Mouse (Mus musculus) MEL-GATA-1-ER (cell line): ENCODE data around the gene Nap1l4.

ENCODE experiments used
- DNase-seq: peaks from one replicate; pipeline ENCODE4 v3.0.0-alpha.2; 2012; ENCODE audit warnings: low read depth; ENCODE audit errors: extremely low read depth

The Nap1l4 gene

DNA sequence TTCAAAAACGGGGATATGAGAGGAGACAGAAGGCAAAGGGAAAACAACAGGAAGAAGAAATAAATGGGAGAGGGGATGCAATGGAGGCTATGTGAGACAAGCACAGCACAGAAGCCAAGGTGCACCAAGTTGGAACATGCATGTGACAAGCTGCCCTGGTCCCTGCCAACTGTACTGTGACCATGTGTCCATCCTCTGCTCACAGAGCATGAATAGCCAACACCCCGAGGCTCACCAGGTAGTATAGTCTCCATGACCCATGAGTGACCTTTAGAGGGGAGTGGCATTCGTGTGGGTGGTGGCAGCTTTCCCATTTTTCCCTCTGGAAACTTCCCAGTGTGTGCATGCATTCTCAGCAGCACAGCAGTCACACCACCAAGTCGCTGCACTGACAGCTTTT, 29.6 kb downstream of the Nap1l4 start:
- no peak for DNase-seq

DNA sequence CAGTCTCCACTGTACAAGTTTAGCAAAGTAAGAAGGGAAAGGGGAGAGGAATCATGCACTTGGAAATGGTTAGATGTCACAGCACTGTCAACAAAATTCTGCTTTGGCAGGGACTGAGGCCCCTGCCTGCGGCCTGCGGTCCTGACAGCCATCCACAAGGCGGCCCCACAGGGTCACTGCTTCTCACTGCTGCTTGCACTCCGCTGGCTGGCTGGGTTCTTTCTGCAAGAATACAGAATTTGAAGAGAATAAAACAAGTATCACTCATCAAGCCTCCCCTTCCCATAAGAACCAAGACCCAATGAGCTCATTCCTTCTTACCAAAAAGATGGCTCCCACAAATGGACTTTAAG, 34.5 kb downstream of the Nap1l4 start:
- no peak for DNase-seq

DNA sequence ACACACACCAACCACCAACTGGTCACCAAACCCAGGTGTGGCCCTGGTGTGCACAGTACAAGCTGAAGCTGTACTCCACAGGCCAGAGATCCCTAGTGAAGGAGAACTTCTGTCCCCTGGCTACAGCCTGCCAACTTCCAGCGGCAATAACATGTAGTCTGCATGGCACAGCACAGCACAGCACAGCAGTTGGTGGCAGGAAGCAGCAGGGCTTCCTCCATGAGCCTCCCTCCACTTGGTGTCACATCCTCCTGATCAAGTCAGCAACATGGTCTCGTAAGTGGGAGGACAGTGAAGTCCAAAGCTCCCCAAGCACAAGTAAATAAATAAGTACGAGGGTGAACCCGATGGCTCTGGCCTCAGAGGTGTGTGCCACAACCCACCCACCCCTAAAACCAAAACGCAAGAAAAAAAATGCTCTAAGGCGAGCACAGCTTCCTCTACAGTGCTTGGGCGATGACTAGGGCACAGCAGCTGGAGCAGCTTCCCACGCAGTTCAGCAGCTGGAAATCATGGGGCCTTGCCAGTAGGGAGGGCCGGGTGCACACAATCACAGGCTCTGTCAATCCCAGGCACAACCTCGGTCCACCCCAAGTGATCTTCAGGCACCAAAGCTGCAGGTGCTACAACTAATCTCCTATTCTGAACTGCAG, 35.0 kb downstream of the Nap1l4 start:
- no peak for DNase-seq

DNA sequence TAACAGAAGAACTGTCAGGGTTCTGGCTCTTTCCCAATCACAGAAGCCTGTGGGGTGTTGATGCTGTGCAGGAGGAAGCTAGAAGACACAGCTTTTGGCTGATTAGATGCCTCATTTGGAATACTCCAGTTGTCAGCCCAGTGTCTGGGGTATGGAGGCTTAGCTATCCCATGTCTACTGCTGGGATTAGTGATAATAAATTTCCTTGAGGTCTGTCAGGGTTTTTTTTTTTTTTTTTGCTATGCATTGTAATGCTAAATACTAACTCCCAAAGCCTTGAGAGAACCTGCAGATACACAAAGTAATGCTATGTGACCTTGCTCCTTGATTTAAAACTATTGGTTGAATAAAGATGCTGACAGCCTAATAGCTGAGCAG, 37.6 kb downstream of the Nap1l4 start:
- no peak for DNase-seq

DNA sequence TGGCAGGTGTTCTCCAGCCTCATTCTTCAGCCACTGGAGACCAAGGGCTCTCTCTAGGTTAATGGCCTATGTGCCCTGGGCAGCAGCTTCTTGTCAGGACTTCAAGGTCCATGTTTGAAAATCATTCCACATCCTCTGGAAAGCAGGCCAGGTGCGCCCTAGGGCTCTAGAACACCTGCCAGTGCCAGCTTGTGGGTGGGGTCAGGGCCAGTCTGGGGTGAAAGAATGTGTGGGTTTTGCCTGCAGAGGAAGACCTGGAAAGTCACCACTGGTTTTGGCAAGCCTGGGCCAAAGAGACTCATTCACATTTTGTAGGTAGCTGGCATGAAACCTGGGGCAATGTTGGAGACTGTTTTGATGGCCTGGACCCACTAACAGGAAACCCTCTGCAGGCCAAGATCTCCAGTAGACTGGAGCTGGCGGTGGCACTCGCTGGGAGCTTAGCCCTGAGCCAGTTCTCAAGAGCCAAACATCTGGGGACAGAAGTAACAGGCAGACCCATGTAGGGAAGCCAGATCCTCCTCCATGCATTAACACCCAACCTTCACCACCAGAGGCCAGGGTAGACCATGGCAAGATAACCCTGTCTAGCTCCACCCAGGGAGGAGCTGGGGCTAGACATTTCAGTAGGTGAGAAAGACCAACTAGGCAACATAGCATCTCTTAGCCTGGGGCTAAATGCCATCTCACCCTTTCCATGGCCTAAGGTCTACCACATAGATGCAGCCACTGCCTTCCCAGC, 38.1 kb downstream of the Nap1l4 start:
- no peak for DNase-seq

DNA sequence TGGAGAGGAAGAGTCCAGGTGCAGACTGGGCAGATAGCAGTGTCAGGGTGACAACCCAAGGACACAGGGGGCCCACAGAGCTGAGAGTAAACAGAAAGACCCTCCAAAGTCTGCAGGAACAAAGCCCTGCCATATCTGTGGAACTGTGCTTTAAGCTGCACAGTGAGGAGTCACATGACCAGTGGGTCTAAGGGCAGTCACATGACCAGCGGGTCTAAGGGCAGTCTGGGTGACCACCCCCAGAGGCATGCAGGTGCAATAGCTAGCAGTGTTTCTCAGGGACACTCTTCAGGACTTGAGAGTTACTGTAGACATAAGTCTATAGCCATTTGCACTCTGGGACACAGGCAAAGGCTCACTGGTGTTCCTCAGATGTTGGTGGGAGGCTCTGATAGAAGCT, 39.3 kb downstream of the Nap1l4 start:
- no peak for DNase-seq

DNA sequence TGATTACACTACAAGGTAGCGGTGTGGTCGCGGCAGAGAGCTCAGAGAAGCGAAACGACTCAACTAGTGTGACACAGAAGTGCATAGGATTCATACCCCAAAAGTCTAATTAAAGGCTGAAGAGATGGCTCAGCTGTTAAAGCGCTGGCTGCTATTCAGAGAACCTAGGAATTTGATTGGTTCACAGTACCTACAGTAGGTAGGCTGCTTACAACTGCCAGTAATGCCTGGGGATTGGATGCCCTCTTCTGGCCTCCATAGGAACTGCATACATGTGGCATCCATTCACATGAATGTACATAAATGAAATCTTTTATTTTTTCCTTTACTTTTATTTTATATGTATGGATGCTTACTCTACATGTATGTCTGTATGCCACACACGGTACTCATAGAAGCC, 42.2 kb downstream of the Nap1l4 start:
- DNase-seq = peak; percentile 77

DNA sequence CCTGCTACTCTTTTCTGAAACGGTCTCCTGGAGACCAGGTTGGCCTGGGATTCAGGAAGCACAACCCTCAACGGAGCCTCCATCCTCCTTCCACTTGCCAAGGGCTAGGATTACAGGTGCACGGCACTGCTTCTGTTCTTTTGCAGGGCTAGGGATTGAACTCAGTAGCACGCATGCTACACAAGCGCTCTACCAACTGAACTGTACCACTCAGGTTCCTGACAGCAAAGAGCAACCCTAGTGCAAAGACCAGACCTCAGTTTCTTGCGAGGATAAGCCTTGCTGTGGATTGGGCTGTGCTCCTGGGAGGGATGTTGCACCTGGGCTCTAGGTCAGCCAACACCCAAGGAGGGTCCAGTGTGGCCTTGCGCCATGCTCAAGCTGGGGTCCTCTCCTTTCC, 42.6 kb downstream of the Nap1l4 start:
- DNase-seq = no peak

DNA sequence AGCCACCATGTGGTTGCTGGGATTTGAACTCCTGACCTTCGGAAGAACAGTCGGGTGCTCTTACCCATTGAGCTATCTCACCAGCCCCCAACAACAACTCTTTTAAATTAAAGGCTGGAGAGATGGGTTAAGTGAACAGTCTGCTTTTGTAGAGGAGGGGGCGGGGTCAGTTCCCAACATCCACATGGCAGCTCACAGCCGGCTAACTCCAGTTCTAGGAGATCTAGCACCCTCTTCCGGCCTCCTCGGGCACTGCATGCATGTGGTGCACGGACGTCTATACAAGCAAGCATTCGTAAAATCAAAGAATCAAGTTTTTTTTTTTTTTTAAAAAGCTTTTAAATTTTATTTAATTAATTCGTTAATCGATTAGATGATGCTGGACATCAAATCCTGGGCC, 43.1 kb downstream of the Nap1l4 start:
- peak; percentile 70 for DNase-seq

DNA sequence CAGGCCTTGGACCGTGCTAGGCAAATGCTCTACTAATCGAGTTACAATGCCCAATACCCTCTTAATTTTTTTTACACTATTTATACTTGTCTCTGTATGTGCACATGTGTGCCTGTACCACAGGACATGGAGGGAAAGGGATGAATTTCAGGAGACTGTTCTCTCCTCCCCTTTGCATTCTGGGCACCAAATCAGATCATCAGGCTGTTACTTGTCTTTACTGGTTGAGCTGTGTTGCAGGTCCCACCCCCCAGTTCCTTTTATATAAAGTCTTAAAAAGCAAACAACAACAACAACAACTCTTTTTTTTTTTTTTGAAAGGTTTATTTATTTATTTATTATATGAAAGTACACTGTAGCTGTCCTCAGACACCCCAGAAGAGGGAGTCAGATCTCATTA, 43.5 kb downstream of the Nap1l4 start:
- DNase-seq = peak; percentile 30

DNA sequence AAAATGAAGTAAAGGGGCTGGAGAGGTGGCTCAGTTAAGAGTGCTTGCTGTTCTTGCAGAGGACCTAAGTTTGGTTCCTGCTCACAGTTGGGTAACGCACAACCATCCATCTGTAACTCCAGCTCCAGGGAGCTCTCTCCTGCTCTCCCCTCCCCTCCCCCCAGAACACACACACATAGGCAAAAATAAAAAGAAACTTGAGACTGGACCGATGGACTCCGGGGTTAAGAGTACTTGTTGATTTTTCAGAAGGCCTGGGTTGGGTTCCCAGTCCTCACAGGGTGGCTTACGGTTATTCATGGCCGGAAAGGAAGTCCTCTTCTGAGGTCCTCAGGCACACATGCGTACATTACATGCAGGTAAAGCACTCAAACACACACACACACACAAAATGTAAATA, 45.0 kb downstream of the Nap1l4 start:
- no peak for DNase-seq

DNA sequence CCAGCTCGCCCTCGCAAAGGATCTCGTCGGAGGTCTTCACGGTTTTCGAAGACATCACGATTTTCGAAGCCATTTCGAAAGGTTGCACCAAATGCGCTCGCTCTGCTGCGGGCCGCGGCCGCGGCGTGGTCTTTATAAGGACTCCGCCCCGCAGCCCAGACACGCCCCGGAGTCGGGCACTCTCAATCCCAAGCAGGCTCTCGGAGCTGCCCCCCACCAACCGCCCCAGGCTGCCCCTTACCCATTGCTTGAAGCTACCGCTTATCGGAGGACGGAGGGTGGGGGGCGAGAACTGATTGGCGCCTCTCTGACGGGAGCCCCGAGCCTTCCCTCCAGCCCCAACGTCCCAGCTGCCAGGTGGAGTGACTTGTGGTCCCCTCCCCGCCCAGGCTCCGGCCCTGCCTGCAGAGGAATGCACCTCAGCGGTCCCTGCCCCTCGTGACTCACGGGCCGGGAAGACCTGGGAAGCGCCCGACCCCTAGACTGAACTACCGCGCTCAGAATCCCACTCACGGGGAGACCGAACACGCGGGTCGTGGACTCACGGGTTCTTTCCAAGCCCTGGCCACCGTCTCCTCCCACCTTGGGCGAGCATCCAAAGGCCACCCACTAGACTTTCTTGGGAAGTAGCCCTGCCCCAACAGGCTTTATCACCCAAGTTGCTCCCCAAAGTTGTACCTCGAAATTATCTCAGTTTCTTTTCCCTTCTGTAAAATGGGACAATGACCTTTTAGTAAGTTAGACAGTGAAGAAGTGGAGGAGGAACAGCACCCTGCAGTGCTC, 46.3 kb downstream of the Nap1l4 start, which contains the start of gene Phlda2:
TSS of gene Phlda2 (minus strand) at position 733 of the 783 bp plus-strand sequence.
- DNase-seq = peak; percentile 52

DNA sequence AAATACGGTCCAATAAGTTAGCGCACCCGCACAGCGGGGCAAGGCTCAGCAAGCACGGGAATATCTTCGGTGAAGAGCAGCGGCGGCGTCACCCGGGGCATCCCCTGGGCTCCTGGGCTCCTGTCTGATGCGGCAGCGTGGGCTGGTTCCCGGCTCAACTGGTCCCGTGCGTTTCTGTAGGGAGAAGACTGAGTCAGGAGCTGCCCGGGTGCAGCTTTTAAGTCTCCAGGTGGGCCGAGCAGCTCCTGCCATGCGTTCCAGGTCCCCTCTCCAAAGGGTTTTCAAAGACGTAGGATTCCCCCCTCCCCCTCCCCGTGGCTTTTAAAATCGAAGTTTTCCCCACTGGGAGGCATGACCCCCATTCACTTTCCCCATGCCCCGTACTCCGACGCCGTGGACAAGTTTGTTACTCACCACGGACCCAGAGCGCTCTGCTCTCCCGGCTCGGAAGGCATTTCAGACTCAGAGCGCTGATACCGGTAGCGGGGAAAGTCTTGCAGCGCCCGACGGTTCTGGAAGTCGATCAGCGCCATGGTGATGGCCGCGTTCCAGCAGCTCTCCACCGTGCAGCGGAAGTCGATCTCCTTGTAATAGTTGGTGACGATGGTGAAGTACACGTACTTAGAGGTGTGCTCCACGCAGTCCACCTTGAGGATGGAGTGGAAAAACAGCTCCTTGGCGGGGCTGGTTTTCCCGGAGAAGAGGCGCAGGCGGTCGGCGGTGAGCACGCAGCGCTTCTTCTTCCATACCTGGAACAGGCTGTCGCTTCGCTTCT, 47.1 kb downstream of the Nap1l4 start:
- DNase-seq = peak; percentile 53

DNA sequence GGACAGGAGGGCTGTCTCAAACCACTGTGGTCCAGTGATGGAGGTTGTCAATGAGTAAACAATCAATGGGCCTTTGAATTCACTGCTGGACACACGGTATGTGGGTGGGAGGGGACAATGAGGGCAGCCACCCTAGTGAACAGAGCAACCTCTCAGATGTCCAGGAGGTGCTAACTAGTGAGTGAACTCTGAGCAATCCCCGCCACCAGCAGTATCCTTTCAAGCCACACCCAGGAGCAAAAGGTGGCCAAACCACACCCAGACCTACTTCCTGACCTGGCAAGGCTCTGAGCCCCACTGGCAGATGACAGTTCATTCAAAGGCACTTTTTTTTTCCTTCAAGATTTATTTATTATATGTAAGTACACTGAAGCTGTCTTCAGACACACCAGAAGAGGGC, 48.0 kb downstream of the Nap1l4 start:
- DNase-seq = peak; percentile 39

DNA sequence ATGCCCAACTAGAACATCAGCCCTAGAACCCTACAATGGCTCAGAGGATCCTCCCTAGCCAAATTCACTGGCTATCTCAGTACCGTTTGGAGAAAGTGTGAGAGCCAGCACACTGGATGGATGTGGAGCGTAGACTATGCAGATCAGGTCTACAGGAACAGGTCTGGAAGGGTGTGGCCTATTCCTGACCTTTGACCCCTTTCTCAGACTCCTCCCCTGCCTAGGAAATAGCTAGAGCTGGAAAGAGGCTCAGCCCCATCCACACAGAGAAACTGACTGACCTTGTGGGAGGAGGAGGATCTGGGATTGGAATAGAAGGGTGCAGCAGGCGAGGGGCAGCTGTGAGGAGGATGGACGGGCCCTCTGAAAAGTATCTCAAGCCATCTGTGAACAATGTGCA, 50.3 kb downstream of the Nap1l4 start:
- no peak for DNase-seq

DNA sequence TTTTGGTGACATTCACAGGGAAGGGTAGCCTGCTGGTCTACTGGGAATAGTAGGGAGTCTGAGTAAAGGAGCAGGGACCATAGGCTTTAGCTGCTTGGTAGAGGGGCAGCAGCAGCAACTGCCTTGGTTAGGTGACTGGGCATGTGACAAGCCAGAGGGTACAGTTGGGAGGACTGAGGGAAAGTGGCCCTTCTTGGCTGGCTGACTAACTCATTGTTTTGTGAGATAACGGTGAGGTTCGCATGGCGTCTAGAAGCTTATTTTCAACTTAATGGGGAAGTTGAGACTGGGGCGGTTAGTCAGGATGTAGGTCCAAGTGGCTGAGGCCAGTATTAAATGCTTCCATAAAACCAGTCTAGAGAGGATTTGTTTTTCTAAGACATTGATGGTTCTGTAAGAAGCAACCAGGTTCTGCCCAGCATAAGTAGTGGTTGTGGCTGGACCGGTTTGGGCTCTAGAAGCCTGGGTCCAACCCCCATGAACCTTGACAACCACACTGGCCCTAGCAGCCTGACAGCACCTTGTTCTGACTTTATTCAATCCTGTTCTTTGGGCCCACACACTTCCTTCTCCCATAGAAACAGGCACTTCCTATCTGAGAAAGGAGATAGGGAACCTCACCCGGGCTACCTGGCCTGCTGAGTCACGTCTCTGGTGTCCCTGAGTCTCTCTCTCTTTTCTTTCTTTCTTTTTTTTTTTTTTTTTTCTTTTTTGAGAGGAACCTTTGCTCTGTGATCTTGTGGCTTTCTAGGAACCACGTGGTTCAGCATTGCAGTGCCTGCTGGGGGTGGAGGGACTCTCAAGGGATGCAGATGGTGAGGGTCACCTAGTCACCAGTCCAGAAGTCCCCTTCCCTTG, 53.6 kb downstream of the Nap1l4 start:
- DNase-seq = peak; percentile 92

DNA sequence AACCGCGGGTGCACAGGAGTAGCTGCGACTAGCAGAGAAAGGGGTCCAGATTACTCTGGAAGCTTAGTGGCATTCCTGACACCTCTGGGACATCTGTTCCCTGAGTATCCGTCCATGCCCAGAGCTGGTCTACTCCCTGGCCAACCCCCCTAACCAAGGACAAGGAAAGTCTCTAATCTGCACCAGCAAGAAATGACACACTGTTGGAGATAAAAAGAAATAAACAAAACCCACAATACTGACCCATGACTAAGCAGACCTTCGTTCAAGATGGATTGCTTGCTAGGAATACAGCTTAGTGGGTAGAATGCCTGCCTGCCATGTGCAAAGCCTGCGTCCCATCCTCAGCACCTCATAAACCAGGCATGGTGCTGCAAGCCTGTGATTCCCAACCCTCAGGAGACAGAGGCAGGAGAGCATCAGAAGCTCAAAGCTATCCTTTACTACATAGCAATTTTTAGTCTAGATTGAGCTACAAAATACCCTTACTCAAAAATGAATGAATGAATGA, 55.2 kb downstream of the Nap1l4 start:
- DNase-seq = no peak

DNA sequence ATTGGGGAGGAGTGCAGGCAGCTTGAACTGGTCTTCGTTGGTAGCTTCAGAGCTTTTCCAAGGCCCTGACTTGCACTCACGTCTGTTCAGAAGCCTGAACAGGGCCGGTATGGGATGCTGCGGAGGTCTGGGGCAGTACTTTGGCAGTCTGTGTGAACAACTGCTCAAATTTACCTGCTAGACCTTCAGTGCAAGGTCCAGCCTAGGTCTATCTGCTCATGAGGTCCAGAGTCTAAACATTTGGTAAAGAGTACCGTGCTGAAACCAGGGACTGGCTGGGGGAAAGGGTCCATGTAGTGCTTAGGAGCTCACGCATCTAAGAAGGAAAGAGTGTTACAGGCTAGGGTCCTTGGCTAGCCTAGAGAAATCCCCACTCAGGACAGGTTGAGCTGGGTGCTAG, 59.2 kb downstream of the Nap1l4 start:
- no peak for DNase-seq

DNA sequence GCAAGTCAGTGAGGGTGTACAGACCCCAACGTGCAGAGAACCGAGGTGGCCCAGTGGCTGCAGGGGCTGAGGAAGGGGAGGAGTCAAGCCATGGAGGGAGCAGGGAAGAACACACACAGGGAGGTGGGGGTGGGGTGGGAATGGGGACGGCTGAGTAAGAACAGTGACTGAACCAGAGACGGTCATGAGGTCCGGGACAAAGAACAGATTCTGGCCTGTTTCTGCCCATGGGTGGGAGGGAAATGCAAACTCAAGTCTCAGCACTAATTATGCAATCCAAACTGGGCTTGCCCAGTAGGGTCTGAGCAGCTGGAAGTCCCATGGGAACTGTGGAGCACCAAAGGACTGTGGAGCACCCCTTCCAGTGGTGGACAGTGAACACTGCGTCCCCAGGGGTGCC, 66.4 kb downstream of the Nap1l4 start:
- DNase-seq = no peak

DNA sequence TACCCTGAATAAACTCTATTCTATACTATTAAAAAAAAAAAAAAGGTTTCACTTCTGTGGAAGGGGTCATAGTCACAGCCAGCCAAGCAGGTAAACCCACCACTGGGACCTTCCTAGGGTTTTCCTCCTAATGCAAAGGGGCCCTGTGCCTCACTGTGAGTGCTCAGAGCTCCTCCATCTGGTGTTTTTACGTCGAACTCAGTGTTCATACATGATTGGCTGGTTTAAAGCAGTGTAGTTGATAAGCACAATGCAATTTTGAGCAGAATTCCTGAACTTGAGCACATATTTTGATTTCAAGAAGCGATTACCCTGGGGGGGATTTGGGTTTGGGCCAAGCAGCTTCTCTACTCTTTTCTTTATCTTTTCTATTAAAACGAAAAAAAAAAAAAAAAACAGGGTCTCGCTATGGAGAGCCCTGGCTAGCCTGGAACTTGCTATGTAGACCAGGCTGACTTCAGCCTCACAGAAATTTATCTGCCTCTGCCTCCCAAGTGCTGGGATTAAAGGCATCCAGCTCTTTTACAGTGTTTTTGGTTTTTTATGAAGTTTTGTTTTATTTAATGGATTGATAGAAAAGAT, 67.0 kb downstream of the Nap1l4 start:
- DNase-seq = no peak
